Mouse (Mus musculus) limb, embryonic 14.5 days (tissue): ENCODE measurements around the gene Ldhc. TPM values are rescaled to one million over a fixed set of nuclear protein-coding genes. Genes with fewer than 3 reads are reported as not detected.

Experiments used
- ATAC-seq: fragments of 200-750 bp; cut with Nextera tagmentation; 2 replicates; pipeline ENCODE4 v1.8.0; 2017; ENCODE audit warnings: low read depth, moderate number of reproducible peaks, moderate TSS enrichment; ENCODE audit not compliant: low FRiP score
- DNase-seq: peaks from one replicate; pipeline ENCODE4 v3.0.0-alpha.2; 2015; ENCODE audit warnings: low spot score
- H3K27ac ChIP-seq: fragments of 300-500 bp; sonication (generic); replicated peaks from 2 replicates; pipeline ENCODE4 v1.5.1; 2014; ENCODE audit warnings: low read depth, mild to moderate bottlenecking, low read length, moderate library complexity, mixed read lengths
- H3K27me3 ChIP-seq: fragments of 300-500 bp; sonication (generic); 2 replicates; pipeline ENCODE4 v1.6.1; 2014; ENCODE audit warnings: low read length, mixed read lengths; ENCODE audit not compliant: control insufficient read depth, insufficient read depth
- H3K36me3 ChIP-seq: fragments of 300-500 bp; sonication (generic); 2 replicates; pipeline ENCODE4 v1.6.1; 2014; ENCODE audit warnings: mild to moderate bottlenecking, low read length, moderate library complexity, mixed read lengths; ENCODE audit not compliant: control insufficient read depth, insufficient read depth
- H3K4me1 ChIP-seq: fragments of 300-500 bp; sonication (generic); 2 replicates; pipeline ENCODE4 v1.6.1; 2014; ENCODE audit warnings: antibody characterized with exemption, low read length, mixed read lengths; ENCODE audit not compliant: control insufficient read depth, insufficient read depth
- H3K4me2 ChIP-seq: fragments of 300-500 bp; sonication (generic); replicated peaks from 2 replicates; pipeline ENCODE4 v1.6.1; 2014; ENCODE audit warnings: low read depth, mild to moderate bottlenecking, low read length, moderate library complexity; ENCODE audit not compliant: severe bottlenecking
- H3K4me3 ChIP-seq: fragments of 300-500 bp; sonication (generic); replicated peaks from 2 replicates; pipeline ENCODE4 v1.5.1; 2014; ENCODE audit warnings: low read length
- H3K9ac ChIP-seq: fragments of 300-500 bp; sonication (generic); 2 replicates; pipeline ENCODE4 v1.6.1; 2014; ENCODE audit warnings: mild to moderate bottlenecking, low read depth, low read length, moderate library complexity; ENCODE audit not compliant: severe bottlenecking
- H3K9me3 ChIP-seq: fragments of 300-500 bp; sonication (generic); 2 replicates; pipeline ENCODE4 v1.6.1; 2016; ENCODE audit warnings: low read length; ENCODE audit not compliant: control insufficient read depth
- POLR2A ChIP-seq: fragments of 200-500 bp; IDR thresholded peaks from 2 replicates; pipeline ENCODE4 v1.8.0; 2012; ENCODE audit warnings: inconsistent platforms, mild to moderate bottlenecking, moderate library complexity, borderline replicate concordance; ENCODE audit not compliant: insufficient read depth, insufficient read length; ENCODE audit errors: extremely low read depth
- WGBS: fragments of 180-500 bp; shearing (Covaris S2); extraction: QIAGEN DNeasy Blood & Tissue Kit; methylation state at CpG from one replicate; pipeline ENCODE4 v1.1.7; 2014; 5-methylcytosine and 5-hydroxymethylcytosine counted together
- polyA plus RNA-seq, 2 experiments: library from polyadenylated mRNA; depleted of rRNA in 1 of 2; stranded (reverse) in 1 of 2; unstranded in 1 of 2; fragments of >200 nt; fragmentation: Nextera tagmentation in 1 of 2; extraction: Ambion mirVana in 1 of 2; gene quantifications; 2 replicates each; pipeline versions ENCODE4 v1.2.1 to v1.2.3; 2012 to 2014

Gene Ldhc
- polyA plus RNA-seq, 2 experiments: not detected

GRCm38 (mm10) chr7:46849287-46849686, 11.7 kb upstream of the Ldhc start:
- 79% methylated on average over 5 of the region's 5 CpGs for WGBS
- ATAC-seq (no peak), DNase-seq (no peak)
- Histone ChIP-seq H3K36me3 (peaks cover 69% of the 10 kb centered on the region), H3K4me2 (no peak overlapping the region), H3K9me3 (no peaks in the 10 kb centered on the region), H3K4me3 (no peak overlapping the region), H3K4me1 (peaks cover 11% of the 10 kb centered on the region), H3K27me3 (no peaks in the 10 kb centered on the region), H3K9ac (no peak overlapping the region), H3K27ac (no peak overlapping the region)
- TF ChIP-seq POLR2A: no peak

GRCm38 (mm10) chr7:46851026-46851425, 10.0 kb upstream of the Ldhc start:
- no peaks in the 10 kb centered on the region for H3K9me3 ChIP-seq
- ATAC-seq: no peak
- no peak overlapping the region for H3K9ac ChIP-seq
- peaks cover 86% of the 10 kb centered on the region for H3K36me3 ChIP-seq
- H3K4me3 ChIP-seq: no peak overlapping the region
- no peak overlapping the region for H3K27ac ChIP-seq
- 0 out of 2 replicates have a peak, but pooled peaks cover 3% of the 10 kb centered on the region for H3K4me1 ChIP-seq
- no peaks in the 10 kb centered on the region for H3K27me3 ChIP-seq
- H3K4me2 ChIP-seq: no peak overlapping the region
- WGBS: 90% methylated on average over 7 of the region's 7 CpGs
- no peak for DNase-seq
- no peak for TF ChIP-seq POLR2A

GRCm38 (mm10) chr7:46852666-46853065, 8.3 kb upstream of the Ldhc start:
- TF ChIP-seq POLR2A: no peak
- no peak overlapping the region for H3K4me3 ChIP-seq
- 90% methylated on average over 1 of the region's 1 CpGs for WGBS
- H3K9ac ChIP-seq: no peak overlapping the region
- H3K27ac ChIP-seq: no peak overlapping the region
- no peaks in the 10 kb centered on the region for H3K27me3 ChIP-seq
- H3K4me2 ChIP-seq: no peak overlapping the region
- no peak for ATAC-seq
- no peaks in the 10 kb centered on the region for H3K4me1 ChIP-seq
- H3K9me3 ChIP-seq: no peaks in the 10 kb centered on the region
- no peak for DNase-seq
- H3K36me3 ChIP-seq: peaks cover 83% of the 10 kb centered on the region

GRCm38 (mm10) chr7:46853365-46853764, 7.6 kb upstream of the Ldhc start:
- DNase-seq: no peak
- no peak overlapping the region for H3K4me3 ChIP-seq
- H3K9ac ChIP-seq: no peak overlapping the region
- 87% methylated on average over 9 of the region's 9 CpGs for WGBS
- H3K27me3 ChIP-seq: no peaks in the 10 kb centered on the region
- H3K4me1 ChIP-seq: no peaks in the 10 kb centered on the region
- H3K36me3 ChIP-seq: peaks cover 76% of the 10 kb centered on the region
- H3K9me3 ChIP-seq: no peaks in the 10 kb centered on the region
- H3K4me2 ChIP-seq: no peak overlapping the region
- TF ChIP-seq POLR2A: no peak
- ATAC-seq: no peak
- H3K27ac ChIP-seq: no peak overlapping the region

GRCm38 (mm10) chr7:46855866-46856560, 5.0 kb upstream of the Ldhc start:
- Histone ChIP-seq H3K4me1 (no peaks in the 10 kb centered on the region), H3K36me3 (peaks cover 50% of the 10 kb centered on the region), H3K4me2 (no peak overlapping the region), H3K4me3 (no peak overlapping the region), H3K27ac (no peak overlapping the region), H3K27me3 (no peaks in the 10 kb centered on the region), H3K9me3 (no peaks in the 10 kb centered on the region), H3K9ac (no peak overlapping the region)
- no peak for ATAC-seq
- TF ChIP-seq POLR2A: no peak
- 67% methylated on average over 7 of the region's 7 CpGs for WGBS
- DNase-seq: no peak
